Mouse (Mus musculus): ENCODE measurements at regions not wholly inside any gene's neighbourhood (a gene's known extent, or its start where the extent isn't known, plus 50 kb on each side); places are given as distances from the start of the nearest gene placed in this dataset.
A peak's percentile ranks its signal among the peaks of the same experiment; 100 is the strongest.

- DNase-seq (ENCODE audit: low spot score in 2 of 2), result no peak
These were observed 50.8 kb upstream of the Fhl2 start for GRCm38 (mm10) chr1:43247609-43248008.

- peak; percentile 7 to 37 for DNase-seq (ENCODE audit: low spot score in 2 of 2)
These were observed 53.5 kb upstream of the Fhl2 start for GRCm38 (mm10) chr1:43250281-43250680.

GRCm38 (mm10) chr1:43251356-43251755 lies 54.6 kb upstream of the Fhl2 start:
- DNase-seq (ENCODE audit: low spot score in 2 of 2), result no peak

- DNase-seq (ENCODE audit: low spot score in 2 of 2), result no peak
These were observed 57.3 kb upstream of the Fhl2 start for GRCm38 (mm10) chr1:43254129-43254528.

GRCm38 (mm10) chr1:43256078-43256477 lies 59.3 kb upstream of the Fhl2 start:
- DNase-seq (ENCODE audit: low spot score in 2 of 2), result no peak

GRCm38 (mm10) chr1:43257909-43258308 lies 61.1 kb upstream of the Fhl2 start:
- no peak for DNase-seq (ENCODE audit: low spot score in 2 of 2)

GRCm38 (mm10) chr1:43259841-43260240 lies 63.1 kb upstream of the Fhl2 start:
- no peak for DNase-seq (ENCODE audit: low spot score in 2 of 2)

GRCm38 (mm10) chr1:43260491-43260890 lies 63.7 kb upstream of the Fhl2 start:
- no peak for DNase-seq (ENCODE audit: low spot score in 2 of 2)

- DNase-seq (ENCODE audit: low spot score in 2 of 2), result peak; percentile 45 to 70
These were observed 67.7 kb upstream of the Fhl2 start for GRCm38 (mm10) chr1:43264407-43264889.

- DNase-seq (ENCODE audit: low spot score in 2 of 2), result no peak
These were observed 69.1 kb upstream of the Fhl2 start for GRCm38 (mm10) chr1:43265699-43266455.

- peak in 1 of 2 experiments; percentile 21 for DNase-seq (ENCODE audit: low spot score in 2 of 2)
These were observed 72.9 kb upstream of the Fhl2 start for GRCm38 (mm10) chr1:43269685-43270084.

GRCm38 (mm10) chr1:43273236-43273868 lies 76.6 kb upstream of the Fhl2 start:
- DNase-seq (ENCODE audit: low spot score in 2 of 2), result no peak

GRCm38 (mm10) chr1:43291736-43292135 lies 95.0 kb upstream of the Fhl2 start:
- DNase-seq (ENCODE audit: low spot score in 2 of 2), result no peak

- no peak for DNase-seq (ENCODE audit: low spot score in 2 of 2)
These were observed 95.8 kb upstream of the Fhl2 start for GRCm38 (mm10) chr1:43292561-43292960.

GRCm38 (mm10) chr1:43294221-43295012 lies 97.6 kb upstream of the Fhl2 start:
- no peak for DNase-seq (ENCODE audit: low spot score in 2 of 2)

GRCm38 (mm10) chr1:43297579-43297978 lies 100.8 kb upstream of the Fhl2 start:
- DNase-seq (ENCODE audit: low spot score in 2 of 2), result no peak

GRCm38 (mm10) chr1:43298746-43299145 lies 102.0 kb upstream of the Fhl2 start:
- no peak for DNase-seq (ENCODE audit: low spot score in 2 of 2)

- DNase-seq (ENCODE audit: low spot score in 2 of 2), result no peak
These were observed 102.9 kb upstream of the Fhl2 start for GRCm38 (mm10) chr1:43299490-43300302.

- DNase-seq (ENCODE audit: low spot score in 2 of 2), result no peak
These were observed 103.9 kb upstream of the Fhl2 start for GRCm38 (mm10) chr1:43300676-43301075.

GRCm38 (mm10) chr1:43301866-43302571 lies 105.2 kb upstream of the Fhl2 start:
- DNase-seq (ENCODE audit: low spot score in 2 of 2), result no peak

Data from adrenal gland, adult 18-20 months (tissue).